ENCODE assay signal across 8 mouse cellular contexts in the genomic region with DNA sequence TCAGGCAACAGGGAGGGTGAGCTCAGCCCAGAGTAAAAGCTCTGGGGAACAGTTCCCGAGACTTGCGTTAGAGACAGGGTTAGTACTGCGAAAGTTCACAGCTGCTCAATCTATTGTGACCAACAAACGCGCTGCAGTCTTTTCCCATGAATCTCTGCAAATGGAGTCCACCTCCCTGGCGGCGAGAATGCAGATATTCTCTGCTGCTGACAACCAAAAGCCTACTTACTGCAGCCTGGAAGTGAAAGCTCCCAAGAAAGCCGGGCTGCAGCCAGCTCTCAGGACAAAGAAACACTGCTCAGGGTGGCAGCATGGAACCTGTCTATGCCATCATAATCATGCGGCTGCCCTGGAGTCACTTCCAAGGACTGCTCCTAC. TPM values are rescaled to one million over a fixed set of nuclear protein-coding genes. Genes with fewer than 3 reads are reported as not detected.
DNase-seq lines count a peak whose midpoint lies in the region; ATAC-seq and TF ChIP-seq lines count a peak whose summit lies in the region.

No protein-coding gene starts in this region.

- DNase-seq in G1E (ENCODE audit: low spot score): no peak
- DNase-seq in cerebellum, adult 11 months: peak; percentile 26
- DNase-seq in layer of hippocampus, postnatal 25 days (ENCODE audit: extremely low spot score in 1 of 2, low spot score in 1 of 2): peak; percentile 8 to 21
- peak; percentile 50 for DNase-seq in lung, postnatal 10 days
- peak; percentile 39 for DNase-seq in right cerebral cortex, adult 2 months (ENCODE audit: low spot score in 2 of 2)
- no peak for DNase-seq in spleen, adult 12 weeks (ENCODE audit: low spot score)

- no peak for ATAC-seq in G1E (ENCODE audit: extremely low read depth, insufficient number of reproducible peaks, low FRiP score, poor library complexity, severe bottlenecking)
- peak; percentile 44 for ATAC-seq in forebrain, embryonic 16.5 days
- ATAC-seq in hindbrain, embryonic 13.5 days (ENCODE audit: low FRiP score): peak; percentile 50

- H3K27ac ChIP-seq in forebrain, embryonic 16.5 days (ENCODE audit: low read length): peak overlapping the region; percentile 82
- H3K27ac ChIP-seq in hindbrain, embryonic 13.5 days: peak overlapping the region; percentile 92

- peaks cover 2% of the 10 kb centered on the region for H3K36me3 ChIP-seq in G1E (replicated peaks)
- H3K36me3 ChIP-seq in forebrain, embryonic 16.5 days (ENCODE audit: control insufficient read depth, insufficient read depth): no peaks in the 10 kb centered on the region
- no peaks in the 10 kb centered on the region for H3K36me3 ChIP-seq in hindbrain, embryonic 13.5 days

- no peak for TF ChIP-seq CTCF in G1E (IDR thresholded peaks at IDR 0.05; ENCODE audit: low read depth, low read length)

- peaks cover 10% of the 10 kb centered on the region; the same call in 1 of the 2 replicates for H3K27me3 ChIP-seq in G1E (ENCODE audit: insufficient read depth, low read length)
- H3K27me3 ChIP-seq in forebrain, embryonic 16.5 days (replicated peaks; ENCODE audit: control insufficient read depth, insufficient read depth, low read length): no peaks in the 10 kb centered on the region
- no peaks in the 10 kb centered on the region for H3K27me3 ChIP-seq in hindbrain, embryonic 13.5 days

- WGBS in forebrain, embryonic 16.5 days: 15% methylated on average over 9 of the region's 9 CpGs
- 22% methylated on average over 9 of the region's 9 CpGs for WGBS in hindbrain, embryonic 13.5 days

- H3K4me2 ChIP-seq in forebrain, embryonic 16.5 days (ENCODE audit: low read length): peak overlapping the region; percentile 56
- H3K4me2 ChIP-seq in hindbrain, embryonic 13.5 days: peak overlapping the region; percentile 65

- no peaks in the 10 kb centered on the region for H3K9me3 ChIP-seq in G1E (replicated peaks)
- no peaks in the 10 kb centered on the region for H3K9me3 ChIP-seq in forebrain, embryonic 16.5 days (ENCODE audit: control insufficient read depth, low read length)
- no peaks in the 10 kb centered on the region for H3K9me3 ChIP-seq in hindbrain, embryonic 13.5 days

- peaks cover 31% of the 10 kb centered on the region for H3K4me1 ChIP-seq in G1E (ENCODE audit: insufficient read depth, low read depth, low read length)
- H3K4me1 ChIP-seq in forebrain, embryonic 16.5 days (replicated peaks; ENCODE audit: control insufficient read depth, insufficient read depth, low read length): no peaks in the 10 kb centered on the region
- peaks cover 21% of the 10 kb centered on the region for H3K4me1 ChIP-seq in hindbrain, embryonic 13.5 days (replicated peaks)

- H3K4me3 ChIP-seq in G1E (ENCODE audit: low read depth, low read length): peak overlapping the region; percentile 73; the same call in 1 of the 2 replicates
- peak overlapping the region; percentile 42 for H3K4me3 ChIP-seq in forebrain, embryonic 16.5 days (replicated peaks; ENCODE audit: low read length)
- peak overlapping the region; percentile 50 for H3K4me3 ChIP-seq in hindbrain, embryonic 13.5 days

- peak overlapping the region; percentile 43 for H3K9ac ChIP-seq in forebrain, embryonic 16.5 days (replicated peaks; ENCODE audit: low read depth, low read length)
- peak overlapping the region; percentile 73 for H3K9ac ChIP-seq in hindbrain, embryonic 13.5 days

RNA-seq across cellular contexts. Expression of a gene that starts 0.6 kb away (rescaled TPM):
- total RNA-seq in G1E (2014; fragmentation: Nextera tagmentation) (12.7 and 16.1 TPM in 2 replicates), G1E (2017) (21.4 and 22.2 TPM in 2 replicates)
- polyA plus RNA-seq in G1E (2012): 2.1 and 3.7 TPM in 2 replicates
- 64.6 and 71.6 TPM in 2 replicates for polyA plus RNA-seq in forebrain, embryonic 16.5 days (2015; fragmentation: Nextera tagmentation; extraction: Ambion mirVana)
- polyA plus RNA-seq in hindbrain, embryonic 13.5 days (2015; fragmentation: Nextera tagmentation; extraction: Ambion mirVana): 64.1 and 67.0 TPM in 2 replicates
- 10 to 100 TPM; 49.1 to 50.4 TPM for total RNA-seq in layer of hippocampus, postnatal 25 days (2021)

Comparison
In these comparisons a context has a peak if more than half of its experiments do, and no peak if none do; other contexts are left out.
1. DNase-seq: peak in cerebellum, adult 11 months (single experiment), layer of hippocampus, postnatal 25 days (2 of 2), lung, postnatal 10 days (single experiment) and right cerebral cortex, adult 2 months (2 of 2); none in G1E (single experiment) and spleen, adult 12 weeks (single experiment).
2. RNA of a gene that starts 0.6 kb away (polyA plus RNA-seq): 64.6 to 71.6 TPM in forebrain, embryonic 16.5 days and 64.1 to 67.0 TPM in hindbrain, embryonic 13.5 days; 2.1 to 3.7 TPM in G1E; every median in the first group is over 10 times any median in the second.
3. Peak in every context shown above with its lines, with median percentiles within 50 percentile points of each other: H3K4me3 ChIP-seq.